Mouse (Mus musculus) c-Kit-positive CD71-negative TER-119-negative erythroid progenitor cells, embryonic 14.5 days (primary cell): ENCODE results near the gene Elavl4.

Source experiments
- DNase-seq: peaks from one replicate; pipeline ENCODE4 v3.0.0-alpha.2; 2013; ENCODE audit warnings: low read depth

Elavl4 gene

GRCm38 (mm10) chr4:110165217-110165616 is 186.5 kb downstream of the Elavl4 start:
- no peak for DNase-seq

- no peak for DNase-seq
These were observed 190.1 kb downstream of the Elavl4 start for GRCm38 (mm10) chr4:110161600-110161999.

GRCm38 (mm10) chr4:110157515-110158159 is 194.1 kb downstream of the Elavl4 start:
- DNase-seq = no peak

- no peak for DNase-seq
These were observed 195.8 kb downstream of the Elavl4 start for GRCm38 (mm10) chr4:110155954-110156353.
